Comparison of ENCODE assay signal across 20 mouse cellular contexts in the genomic region with DNA sequence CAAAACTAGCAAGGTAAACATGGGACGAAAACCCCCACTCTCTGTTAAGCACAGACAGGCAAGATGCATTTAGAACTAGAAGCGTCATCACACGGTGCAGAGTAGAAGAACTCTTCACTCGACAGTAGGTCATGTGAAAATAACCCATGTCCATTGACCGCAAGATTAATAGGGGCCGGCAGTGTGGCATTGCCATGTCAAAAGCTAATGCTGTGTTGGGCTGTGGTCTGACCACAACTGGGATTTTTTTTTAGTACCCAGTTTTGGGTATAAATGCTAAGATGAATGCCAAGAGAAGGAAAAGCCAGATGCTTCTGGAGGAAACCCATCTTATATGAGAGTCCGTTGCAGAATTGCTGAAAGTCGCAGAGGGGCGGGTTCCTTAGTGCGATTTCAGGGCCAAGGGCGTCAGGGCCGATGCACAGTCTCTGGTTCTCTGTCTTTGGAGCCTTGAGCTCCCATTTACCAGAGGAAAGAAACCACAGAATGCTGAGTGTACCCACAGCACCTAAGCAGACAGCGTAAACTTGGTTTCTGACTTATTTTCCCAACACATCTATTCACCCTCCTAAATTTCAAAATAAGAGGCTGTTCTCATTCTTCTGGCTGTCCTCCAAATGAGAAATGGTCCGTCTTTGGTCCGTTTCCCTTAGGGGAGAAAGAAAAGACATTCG. TPM values are rescaled to one million over a fixed set of nuclear protein-coding genes. Genes with fewer than 3 reads are reported as not detected.
DNase-seq lines count a peak whose midpoint lies in the region; ATAC-seq and TF ChIP-seq lines count a peak whose summit lies in the region.
"Had no signal": no experiment of that assay in that cellular context is flagged by ENCODE, and none has a peak within 500 bp of the region (broad histone marks: within the 10 kb centered on the region; RNA-seq: fewer than 3 reads in every experiment).

No protein-coding gene starts in this region.

- peak overlapping the region; percentile 63 for H3K27ac ChIP-seq in layer of hippocampus, adult 2 months
- 0 out of 2 replicates have a peak overlapping the region, but pooled peaks have one; percentile 2 for H3K27ac ChIP-seq in brown adipose tissue, adult 24 weeks (replicated peaks; ENCODE audit: low read depth, low read length)
- no peak overlapping the region for H3K27ac ChIP-seq in midbrain, embryonic 15.5 days
- H3K27ac ChIP-seq: forebrain, embryonic 10.5 days; hindbrain, embryonic 15.5 days; kidney, embryonic 15.5 days; liver, embryonic 15.5 days had no signal

- H3K9me3 ChIP-seq in midbrain, embryonic 15.5 days: no peaks in the 10 kb centered on the region
- H3K9me3 ChIP-seq: hindbrain, embryonic 15.5 days; kidney, embryonic 15.5 days; liver, embryonic 15.5 days had no signal

- no peak overlapping the region for H3K4me3 ChIP-seq in layer of hippocampus, adult 2 months
- no peak overlapping the region for H3K4me3 ChIP-seq in brown adipose tissue, adult 24 weeks (ENCODE audit: insufficient read depth, low read depth, low read length)
- no peak overlapping the region for H3K4me3 ChIP-seq in midbrain, embryonic 15.5 days
- H3K4me3 ChIP-seq: forebrain, embryonic 10.5 days; hindbrain, embryonic 15.5 days; kidney, embryonic 15.5 days; liver, embryonic 15.5 days had no signal

- H3K36me3 ChIP-seq in midbrain, embryonic 15.5 days (replicated peaks): no peaks in the 10 kb centered on the region
- H3K36me3 ChIP-seq: forebrain, embryonic 10.5 days; hindbrain, embryonic 15.5 days; liver, embryonic 15.5 days had no signal

- no peak for TF ChIP-seq CTCF in layer of hippocampus, adult 2 months (conservative IDR thresholded peaks at IDR 0.05)

- H3K27me3 ChIP-seq in midbrain, embryonic 15.5 days (replicated peaks): peaks cover 5% of the 10 kb centered on the region; the same call in 1 of the 2 replicates
- H3K27me3 ChIP-seq: hindbrain, embryonic 15.5 days; liver, embryonic 15.5 days had no signal

- no peak overlapping the region for H3K9ac ChIP-seq in midbrain, embryonic 15.5 days
- H3K9ac ChIP-seq: forebrain, postnatal 0 days; hindbrain, embryonic 15.5 days; kidney, embryonic 15.5 days; liver, embryonic 15.5 days had no signal

- peaks cover 14% of the 10 kb centered on the region for H3K4me1 ChIP-seq in brown adipose tissue, adult 24 weeks (ENCODE audit: control insufficient read depth, insufficient read depth, insufficient read length, low read length)
- H3K4me1 ChIP-seq in midbrain, embryonic 15.5 days: peaks cover 8% of the 10 kb centered on the region
- H3K4me1 ChIP-seq: kidney, embryonic 15.5 days had no signal

- WGBS in midbrain, embryonic 15.5 days: 93% methylated on average over 16 of the region's 16 CpGs

- no peak overlapping the region for H3K4me2 ChIP-seq in midbrain, embryonic 15.5 days
- H3K4me2 ChIP-seq: hindbrain, embryonic 15.5 days; kidney, embryonic 15.5 days; liver, embryonic 15.5 days had no signal

- ATAC-seq in CD4-positive, CD25-positive, alpha-beta regulatory T cell, adult 4 months: peak; percentile 32
- ATAC-seq in megakaryocyte, adult 5-6 weeks (ENCODE audit: poor library complexity, severe bottlenecking): peak; percentile 39
- ATAC-seq in midbrain, embryonic 15.5 days (replicated peaks): no peak
- ATAC-seq: forebrain, postnatal 0 days; intestine, postnatal 0 days; lung, postnatal 0 days had no signal

- no peak for DNase-seq in layer of hippocampus, adult 2 months (ENCODE audit: low spot score in 2 of 2)
- no peak for DNase-seq in layer of hippocampus, adult 9-11 months
- no peak for DNase-seq in embryo, embryonic 9.5 days (ENCODE audit: extremely low spot score)
- no peak for DNase-seq in spleen, postnatal 14 days (ENCODE audit: low spot score in 2 of 2)
- DNase-seq: cerebellum, postnatal 10 days; forebrain, postnatal 0 days; heart, postnatal 14 days; kidney, postnatal 4 days; retina, postnatal 1 day had no signal

RNA-seq across cellular contexts. Expression of gene E130114P18Rik, which starts 53.2 kb away (rescaled TPM):
- total RNA-seq in layer of hippocampus, adult 2 months (2021): 1 to 10 TPM; 7.1 to 7.9 TPM
- not detected for polyA plus RNA-seq in CD4-positive, CD25-positive, alpha-beta regulatory T cell, adult 4 months (2017; shearing (Covaris generic))
- polyA plus RNA-seq in brown adipose tissue, adult 24 weeks (2012; ENCODE audit: insufficient read depth, insufficient read length, missing spikeins): not detected in 2 replicates
- not detected in 2 replicates for total RNA-seq in megakaryocyte, adult 5-6 weeks (2015)
- not detected in 2 replicates for total RNA-seq in megakaryocyte, adult 5-6 weeks (2017)
- 12.7 and 13.7 TPM in 2 replicates for polyA plus RNA-seq in midbrain, embryonic 15.5 days (2015; fragmentation: Nextera tagmentation; extraction: Ambion mirVana)
- total RNA-seq: ES-E14; heart, postnatal 14 days had no signal

RNA-seq across cellular contexts. Expression of gene Nfia, which starts 58.5 kb away (rescaled TPM):
- 100 to 1,000 TPM; 113 to 115 TPM for total RNA-seq in layer of hippocampus, adult 2 months (2021)
- 10 to 100 TPM; 13.1 to 19.9 TPM for polyA plus RNA-seq in CD4-positive, CD25-positive, alpha-beta regulatory T cell, adult 4 months (2017; shearing (Covaris generic))
- 43.3 and 74.8 TPM in 2 replicates for polyA plus RNA-seq in brown adipose tissue, adult 24 weeks (2012; ENCODE audit: insufficient read depth, insufficient read length, missing spikeins)
- total RNA-seq in megakaryocyte, adult 5-6 weeks (2015): 17.8 TPM in 2 replicates
- 3.6 and 4.6 TPM in 2 replicates for total RNA-seq in megakaryocyte, adult 5-6 weeks (2017)
- 26.5 and 27.8 TPM in 2 replicates for polyA plus RNA-seq in midbrain, embryonic 15.5 days (2015; fragmentation: Nextera tagmentation; extraction: Ambion mirVana)
